Mouse (Mus musculus) large intestine, adult 2 months (tissue): Measurements from ENCODE around the gene Rpgr. TPM values are rescaled to one million over a fixed set of nuclear protein-coding genes. Genes with fewer than 3 reads are reported as not detected.

Source experiments
- DNase-seq: peaks from one replicate; pipeline ENCODE4 v3.0.0-alpha.2; 2012; ENCODE audit warnings: low read depth, low spot score
- WGBS: fragments of 180-500 bp; shearing (Covaris S2); methylation state at CpG from one replicate; pipeline ENCODE4 v1.1.7; 2018; 5-methylcytosine and 5-hydroxymethylcytosine counted together
- polyA plus RNA-seq: library from polyadenylated mRNA; depleted of rRNA; stranded (reverse); fragments of >200 nt; gene quantifications from 2 replicates; pipeline ENCODE4 v1.2.3, GENCODE M21; 2012; rRNA removed

Gene Rpgr
- polyA plus RNA-seq, 1 experiment, result 0.72 TPM

GRCm38 (mm10) chrX:10080385-10080784 lies 136.3 kb downstream of the Rpgr start:
- no peak for DNase-seq
- WGBS, result 85% methylated on average over 3 of the region's 3 CpGs

GRCm38 (mm10) chrX:10079981-10080380 lies 136.7 kb downstream of the Rpgr start:
- DNase-seq, result no peak
- WGBS, result 79% methylated on average over 1 of the region's 1 CpGs

GRCm38 (mm10) chrX:10073966-10074365 lies 142.8 kb downstream of the Rpgr start:
- WGBS, result 29% methylated on average over 3 of the region's 3 CpGs
- no peak for DNase-seq

GRCm38 (mm10) chrX:10071529-10071928 lies 145.2 kb downstream of the Rpgr start:
- no peak for DNase-seq
- 57% methylated on average over 2 of the region's 2 CpGs for WGBS

- 20% methylated on average over 6 of the region's 6 CpGs for WGBS
- DNase-seq, result no peak
These were observed 146.0 kb downstream of the Rpgr start for GRCm38 (mm10) chrX:10070689-10071088.

GRCm38 (mm10) chrX:10069405-10069804 lies 147.3 kb downstream of the Rpgr start:
- 75% methylated on average over 4 of the region's 4 CpGs for WGBS
- DNase-seq, result no peak

GRCm38 (mm10) chrX:10063781-10064180 lies 152.9 kb downstream of the Rpgr start:
- 59% methylated on average over 1 of the region's 1 CpGs for WGBS
- no peak for DNase-seq

- no peak for DNase-seq
- WGBS, result 74% methylated on average over 2 of the region's 2 CpGs
These were observed 153.4 kb downstream of the Rpgr start for GRCm38 (mm10) chrX:10063361-10063760.

- 72% methylated on average over 4 of the region's 4 CpGs for WGBS
- DNase-seq, result no peak
These were observed 154.5 kb downstream of the Rpgr start for GRCm38 (mm10) chrX:10062201-10062600.

GRCm38 (mm10) chrX:10034666-10035065 lies 182.1 kb downstream of the Rpgr start:
- no peak for DNase-seq

Other genes with a start within 250 kb of the Rpgr start
- 7.6 and 9.5 TPM in 2 replicates for gene Srpx, start 99.2 kb downstream of the Rpgr start, polyA plus RNA-seq
- 22.8 and 42.0 TPM in 2 replicates for gene Otc, start 35.4 kb upstream of the Rpgr start, polyA plus RNA-seq